Mouse (Mus musculus) erythroblast, adult 5-6 weeks (primary cell): ENCODE results near the gene Gm21887. TPM values are rescaled to one million over a fixed set of nuclear protein-coding genes. Genes with fewer than 3 reads are reported as not detected.

Experiments
- total RNA-seq, 2 experiments: library from RNA; stranded (forward) in 1 of 2; stranded (reverse) in 1 of 2; fragments of 150-400 nt in 1 of 2; fragments of 200-764, 138-1000 nt in 1 of 2; gene quantifications; 2 replicates each; pipeline versions ENCODE4 v1.2.3 to v1.2.4; 2015 to 2017; ENCODE audit warnings: low replicate concordance in 2 of 2

The Gm21887 gene
- total RNA-seq, 2 experiments from 2014 or later = 4.0 to 59.6 TPM

Other genes with a start within 250 kb of the Gm21887 start
- gene 4933400A11Rik, start 230.0 kb upstream of the Gm21887 start, total RNA-seq (2015; ENCODE audit: low replicate concordance) = not detected in 2 replicates
- gene 4933400A11Rik, start 230.0 kb upstream of the Gm21887 start, total RNA-seq (2017; ENCODE audit: low replicate concordance) = not detected in 2 replicates